Mouse (Mus musculus): ENCODE data around the gene Tnfrsf13b. TPM values are rescaled to one million over a fixed set of nuclear protein-coding genes. Genes with fewer than 3 reads are reported as not detected.

The Tnfrsf13b gene
- total and polyA plus RNA-seq, 2 experiments, result 0.65 to 0.91 TPM

- no peak overlapping the region for H3K4me3 ChIP-seq (ENCODE audit: insufficient read depth, low read depth, low read length)
- no peaks in the 10 kb centered on the region for H3K27me3 ChIP-seq (ENCODE audit: control insufficient read depth, insufficient read depth, low read length)
- DNase-seq (ENCODE audit: extremely low read depth, low read depth, low spot score), result no peak
- no peak overlapping the region for H3K27ac ChIP-seq (replicated peaks; ENCODE audit: insufficient read depth, low read depth, low read length)
- H3K4me1 ChIP-seq (ENCODE audit: control insufficient read depth, insufficient read depth, low read length), result no peaks in the 10 kb centered on the region
- no peak for TF ChIP-seq POLR2A (IDR thresholded peaks at IDR 0.05; ENCODE audit: extremely low read depth, insufficient read depth, low read length)
- TF ChIP-seq CTCF (IDR thresholded peaks at IDR 0.05; ENCODE audit: low read depth, low read length), result no peak
- H3K79me2 ChIP-seq (ENCODE audit: control insufficient read depth, insufficient read depth, low read length), result no peaks in the 10 kb centered on the region
- WGBS, result 83% methylated on average over 2 of the region's 2 CpGs
- H3K36me3 ChIP-seq (ENCODE audit: control insufficient read depth, insufficient read depth, low read length), result no peaks in the 10 kb centered on the region
- no peak overlapping the region for H3K9ac ChIP-seq (ENCODE audit: low read depth, low read length)
Observed at GRCm38 (mm10) chr11:61132943-61133342, 6.4 kb downstream of the Tnfrsf13b start.

GRCm38 (mm10) chr11:61141693-61142092 is 15.1 kb downstream of the Tnfrsf13b start:
- no peaks in the 10 kb centered on the region for H3K79me2 ChIP-seq (ENCODE audit: control insufficient read depth, insufficient read depth, low read length)
- H3K36me3 ChIP-seq (ENCODE audit: control insufficient read depth, insufficient read depth, low read length), result no peaks in the 10 kb centered on the region
- no peak overlapping the region for H3K9ac ChIP-seq (ENCODE audit: low read depth, low read length)
- WGBS, result 88% methylated on average over 2 of the region's 2 CpGs
- DNase-seq (ENCODE audit: extremely low read depth, low read depth, low spot score), result no peak
- TF ChIP-seq CTCF (IDR thresholded peaks at IDR 0.05; ENCODE audit: low read depth, low read length), result no peak
- TF ChIP-seq POLR2A (IDR thresholded peaks at IDR 0.05; ENCODE audit: extremely low read depth, insufficient read depth, low read length), result no peak
- H3K27me3 ChIP-seq (ENCODE audit: control insufficient read depth, insufficient read depth, low read length), result no peaks in the 10 kb centered on the region
- H3K27ac ChIP-seq (replicated peaks; ENCODE audit: insufficient read depth, low read depth, low read length), result no peak overlapping the region
- no peaks in the 10 kb centered on the region for H3K4me1 ChIP-seq (ENCODE audit: control insufficient read depth, insufficient read depth, low read length)
- no peak overlapping the region for H3K4me3 ChIP-seq (ENCODE audit: insufficient read depth, low read depth, low read length)

- no peaks in the 10 kb centered on the region for H3K79me2 ChIP-seq (ENCODE audit: control insufficient read depth, insufficient read depth, low read length)
- H3K4me3 ChIP-seq (ENCODE audit: insufficient read depth, low read depth, low read length), result no peak overlapping the region
- no peaks in the 10 kb centered on the region for H3K36me3 ChIP-seq (ENCODE audit: control insufficient read depth, insufficient read depth, low read length)
- peak; percentile 8 for DNase-seq (ENCODE audit: extremely low read depth, low read depth, low spot score)
- H3K27ac ChIP-seq (replicated peaks; ENCODE audit: insufficient read depth, low read depth, low read length), result no peak overlapping the region
- no peaks in the 10 kb centered on the region for H3K4me1 ChIP-seq (ENCODE audit: control insufficient read depth, insufficient read depth, low read length)
- 73% methylated on average over 3 of the region's 3 CpGs for WGBS
- H3K9ac ChIP-seq (ENCODE audit: low read depth, low read length), result no peak overlapping the region
- H3K27me3 ChIP-seq (ENCODE audit: control insufficient read depth, insufficient read depth, low read length), result peaks cover 5% of the 10 kb centered on the region
- TF ChIP-seq POLR2A (IDR thresholded peaks at IDR 0.05; ENCODE audit: extremely low read depth, insufficient read depth, low read length) (no peak), CTCF (IDR thresholded peaks at IDR 0.05; ENCODE audit: low read depth, low read length) (no peak)
Observed at GRCm38 (mm10) chr11:61142262-61142661, 15.7 kb downstream of the Tnfrsf13b start.

GRCm38 (mm10) chr11:61142941-61143530 is 16.5 kb downstream of the Tnfrsf13b start:
- no peak overlapping the region for H3K27ac ChIP-seq (replicated peaks; ENCODE audit: insufficient read depth, low read depth, low read length)
- H3K79me2 ChIP-seq (ENCODE audit: control insufficient read depth, insufficient read depth, low read length), result no peaks in the 10 kb centered on the region
- no peak for DNase-seq (ENCODE audit: extremely low read depth, low read depth, low spot score)
- H3K27me3 ChIP-seq (ENCODE audit: control insufficient read depth, insufficient read depth, low read length), result peaks cover 10% of the 10 kb centered on the region
- H3K9ac ChIP-seq (ENCODE audit: low read depth, low read length), result no peak overlapping the region
- H3K4me3 ChIP-seq (ENCODE audit: insufficient read depth, low read depth, low read length), result no peak overlapping the region
- H3K36me3 ChIP-seq (ENCODE audit: control insufficient read depth, insufficient read depth, low read length), result no peaks in the 10 kb centered on the region
- H3K4me1 ChIP-seq (ENCODE audit: control insufficient read depth, insufficient read depth, low read length), result no peaks in the 10 kb centered on the region
- WGBS, result 76% methylated on average over 6 of the region's 6 CpGs
- TF ChIP-seq CTCF (IDR thresholded peaks at IDR 0.05; ENCODE audit: low read depth, low read length) (no peak), POLR2A (IDR thresholded peaks at IDR 0.05; ENCODE audit: extremely low read depth, insufficient read depth, low read length) (no peak)

GRCm38 (mm10) chr11:61143564-61144469 is 17.3 kb downstream of the Tnfrsf13b start:
- TF ChIP-seq CTCF (IDR thresholded peaks at IDR 0.05; ENCODE audit: low read depth, low read length) (no peak), POLR2A (IDR thresholded peaks at IDR 0.05; ENCODE audit: extremely low read depth, insufficient read depth, low read length) (no peak)
- Histone ChIP-seq H3K79me2 (ENCODE audit: control insufficient read depth, insufficient read depth, low read length) (no peaks in the 10 kb centered on the region), H3K9ac (ENCODE audit: low read depth, low read length) (no peak overlapping the region), H3K36me3 (ENCODE audit: control insufficient read depth, insufficient read depth, low read length) (no peaks in the 10 kb centered on the region), H3K27ac (replicated peaks; ENCODE audit: insufficient read depth, low read depth, low read length) (no peak overlapping the region), H3K4me1 (ENCODE audit: control insufficient read depth, insufficient read depth, low read length) (no peaks in the 10 kb centered on the region), H3K4me3 (ENCODE audit: insufficient read depth, low read depth, low read length) (no peak overlapping the region), H3K27me3 (ENCODE audit: control insufficient read depth, insufficient read depth, low read length) (peaks cover 10% of the 10 kb centered on the region)
- no peak for DNase-seq (ENCODE audit: extremely low read depth, low read depth, low spot score)
- WGBS, result 75% methylated on average over 7 of the region's 7 CpGs

GRCm38 (mm10) chr11:61145551-61145950 is 19.0 kb downstream of the Tnfrsf13b start:
- Histone ChIP-seq H3K9ac (ENCODE audit: low read depth, low read length) (no peak overlapping the region), H3K79me2 (ENCODE audit: control insufficient read depth, insufficient read depth, low read length) (no peaks in the 10 kb centered on the region), H3K4me3 (ENCODE audit: insufficient read depth, low read depth, low read length) (no peak overlapping the region), H3K27me3 (ENCODE audit: control insufficient read depth, insufficient read depth, low read length) (peaks cover 10% of the 10 kb centered on the region), H3K4me1 (ENCODE audit: control insufficient read depth, insufficient read depth, low read length) (no peaks in the 10 kb centered on the region), H3K27ac (replicated peaks; ENCODE audit: insufficient read depth, low read depth, low read length) (no peak overlapping the region), H3K36me3 (ENCODE audit: control insufficient read depth, insufficient read depth, low read length) (no peaks in the 10 kb centered on the region)
- DNase-seq (ENCODE audit: extremely low read depth, low read depth, low spot score), result no peak
- WGBS, result 84% methylated on average over 8 of the region's 8 CpGs
- TF ChIP-seq POLR2A (IDR thresholded peaks at IDR 0.05; ENCODE audit: extremely low read depth, insufficient read depth, low read length) (no peak), CTCF (IDR thresholded peaks at IDR 0.05; ENCODE audit: low read depth, low read length) (no peak)

Data from liver, adult 2 months (tissue).